Mouse (Mus musculus) C2C12 (cell line): Measurements from ENCODE around the gene Setd3.

Experiments
- CTCF ChIP-seq: IDR thresholded peaks from one replicate; pipeline ENCODE4 v1.5.1; 2011; ENCODE audit not compliant: control insufficient read depth, insufficient read depth, insufficient read length
- FOSL1 ChIP-seq: IDR thresholded peaks from one replicate; pipeline ENCODE4 v1.8.0; 2011; ENCODE audit warnings: mild to moderate bottlenecking, low read length; ENCODE audit not compliant: poor library complexity, insufficient read depth, severe bottlenecking
- MAX ChIP-seq: IDR thresholded peaks from one replicate; pipeline ENCODE4 v1.6.1; 2011; ENCODE audit warnings: mild to moderate bottlenecking, control low read depth
- USF1 ChIP-seq: IDR thresholded peaks from one replicate; pipeline ENCODE4 v1.6.1; 2011; ENCODE audit warnings: low read depth, mild to moderate bottlenecking, control low read depth, moderate library complexity

DNA sequence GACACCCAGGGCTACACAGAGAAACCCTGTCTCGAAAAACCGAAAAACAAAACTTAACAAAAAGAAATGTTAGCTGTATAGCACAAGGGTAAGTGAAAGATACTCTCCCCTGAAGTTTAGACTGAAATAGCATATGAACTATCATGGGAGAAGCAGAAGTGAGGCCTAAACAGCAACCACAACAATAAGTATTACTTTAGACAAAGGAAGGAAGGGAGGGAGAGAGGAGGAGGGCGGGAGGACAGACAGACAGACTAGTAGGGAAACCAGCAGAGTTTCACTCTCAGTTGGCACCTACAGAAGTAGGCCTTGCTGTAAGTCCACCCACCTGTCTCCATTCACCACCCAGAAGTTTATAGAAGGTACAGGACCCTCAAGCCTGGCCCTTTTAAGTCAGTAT is 8.6 kb downstream of the Setd3 start:
- TF ChIP-seq CTCF (no peak), USF1 (no peak), MAX (no peak), FOSL1 (no peak)
